Mouse (Mus musculus): Measurements from ENCODE around the gene Vmn1r64.
"Not testable (repeated sequence)": the region's sequence is repeated elsewhere in the genome, so short reads cannot be mapped to it uniquely, and the experiment has no call there.

The Vmn1r64 gene

DNA sequence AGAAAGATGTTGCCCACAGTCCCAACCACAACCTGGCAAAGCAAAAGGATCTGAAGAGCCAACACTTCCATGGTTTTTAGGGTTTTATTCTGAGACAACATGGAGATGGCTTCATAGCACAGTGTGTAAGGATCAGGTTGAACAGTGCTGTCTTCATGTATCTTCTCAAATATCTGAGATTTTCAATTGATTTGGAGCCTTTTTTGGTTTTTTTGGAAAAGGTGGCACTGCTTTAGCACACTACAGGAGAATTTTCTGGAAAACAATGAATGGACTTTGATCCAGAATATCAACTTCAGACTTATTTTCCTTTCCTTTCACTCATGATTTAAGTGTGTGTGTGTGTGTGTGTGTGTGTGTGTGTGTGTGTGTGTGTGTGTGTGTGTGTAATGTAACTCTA, at the start of gene Vmn1r64:
Gene Vmn1r64 (minus strand): TSS at position 101 of the 400 bp plus-strand sequence.
- no peak for DNase-seq (ENCODE audit: low spot score in 2 of 2)

- no peak for DNase-seq (ENCODE audit: low spot score in 2 of 2)
Observed at GRCm38 (mm10) chr7:5899238-5899637, 14.9 kb upstream of the Vmn1r64 start.

DNA sequence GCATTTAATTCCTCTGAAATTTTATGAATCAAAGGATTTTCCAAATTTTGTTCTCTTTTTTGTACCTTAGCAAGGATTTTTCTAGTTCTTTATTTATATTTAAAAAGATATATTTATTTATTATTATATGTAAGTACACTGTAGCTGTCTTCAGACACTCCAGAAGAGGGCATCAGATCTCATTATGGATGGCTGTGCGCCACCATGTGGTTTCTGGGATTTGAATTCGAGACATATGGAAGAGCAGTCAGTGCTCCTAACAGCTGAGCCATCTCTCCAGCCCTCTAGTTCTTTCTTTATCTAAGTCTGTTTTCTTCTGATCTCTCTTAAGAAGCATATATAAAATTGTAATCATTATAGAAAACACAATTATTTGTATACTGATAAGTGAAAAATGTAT, 12.9 kb upstream of the Vmn1r64 start:
- not testable (repeated sequence) for DNase-seq (ENCODE audit: low spot score in 2 of 2)

Measured in urinary bladder, postnatal 36 days (tissue).